Mouse (Mus musculus): ENCODE results near the gene Notum. TPM values are rescaled to one million over a fixed set of nuclear protein-coding genes. Genes with fewer than 3 reads are reported as not detected.

Gene Notum
- total and polyA plus RNA-seq, 2 experiments, result 34.9 to 61.6 TPM

DNA sequence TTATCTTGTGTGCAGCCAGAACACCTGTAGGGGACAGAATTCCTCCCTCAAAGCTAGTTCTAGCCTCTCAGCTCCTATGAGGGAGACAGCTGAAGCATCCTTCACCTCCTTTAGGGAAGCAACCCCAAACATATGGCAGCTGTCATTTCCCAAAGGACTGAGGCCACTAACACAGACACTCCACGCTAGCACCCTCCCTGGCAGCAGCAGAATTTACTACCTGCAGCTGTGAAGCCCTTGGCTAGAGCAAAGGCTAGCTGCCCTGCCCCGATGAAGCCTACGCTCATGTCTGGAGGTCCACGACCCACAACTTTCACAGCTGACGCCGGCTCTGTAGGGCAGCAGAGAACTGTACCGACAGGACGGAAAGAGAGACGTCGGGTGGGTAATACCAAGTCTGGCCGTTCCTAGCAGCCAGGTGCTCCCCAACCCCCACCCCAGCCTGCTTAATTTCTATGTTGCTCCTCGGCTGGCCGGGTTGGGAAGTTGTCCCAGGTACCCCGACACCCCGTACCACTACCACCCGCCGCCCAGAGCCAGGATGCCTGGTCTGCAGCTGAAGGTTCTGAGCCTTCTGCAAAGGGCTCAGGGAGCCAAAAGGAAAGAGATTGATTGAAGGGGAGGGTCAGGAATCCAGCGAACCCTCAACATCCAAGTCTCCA is 17.9 kb downstream of the Notum start:
- 1% methylated on average over 18 of the region's 18 CpGs for WGBS
- Histone ChIP-seq H3K36me3 (ENCODE audit: control insufficient read depth, insufficient read depth, low read length) (no peaks in the 10 kb centered on the region), H3K27ac (replicated peaks; ENCODE audit: insufficient read depth, low read depth, low read length) (no peak overlapping the region), H3K4me1 (ENCODE audit: control insufficient read depth, insufficient read depth, low read length) (peaks cover 5% of the 10 kb centered on the region; the same call in 1 of the 2 replicates), H3K4me3 (ENCODE audit: insufficient read depth, low read depth, low read length) (peak overlapping the region; percentile 32), H3K9ac (ENCODE audit: low read depth, low read length) (peak overlapping the region; percentile 39), H3K27me3 (ENCODE audit: control insufficient read depth, insufficient read depth, low read length) (no peaks in the 10 kb centered on the region), H3K79me2 (ENCODE audit: control insufficient read depth, insufficient read depth, low read length) (no peaks in the 10 kb centered on the region)
- DNase-seq (ENCODE audit: extremely low read depth, low read depth, low spot score), result no peak
- no peak for TF ChIP-seq POLR2A (IDR thresholded peaks at IDR 0.05; ENCODE audit: extremely low read depth, insufficient read depth, low read length)
- TF ChIP-seq CTCF (IDR thresholded peaks at IDR 0.05; ENCODE audit: low read depth, low read length), result no peak

DNA sequence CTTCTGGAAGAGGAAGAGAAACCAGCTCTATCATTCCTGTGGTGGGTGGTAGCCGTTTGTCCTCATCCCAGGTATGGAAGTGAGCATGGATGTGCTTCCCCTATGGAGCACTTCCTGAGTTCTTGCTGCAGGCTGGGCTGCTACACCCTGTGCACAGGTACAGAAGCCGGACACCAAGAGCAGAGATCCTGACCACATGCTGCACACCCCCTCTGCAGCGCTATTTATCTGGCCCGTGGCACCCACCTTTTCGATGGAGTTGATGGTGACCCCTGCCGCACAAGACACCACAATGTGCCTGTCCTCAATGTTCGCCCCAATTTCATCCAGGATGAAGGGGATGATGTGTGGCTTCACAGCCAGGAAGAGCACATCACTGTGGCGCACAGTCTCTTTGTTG is 19.1 kb downstream of the Notum start:
- Histone ChIP-seq H3K4me1 (ENCODE audit: control insufficient read depth, insufficient read depth, low read length) (peaks cover 5% of the 10 kb centered on the region; the same call in 1 of the 2 replicates), H3K9ac (ENCODE audit: low read depth, low read length) (no peak overlapping the region), H3K79me2 (ENCODE audit: control insufficient read depth, insufficient read depth, low read length) (no peaks in the 10 kb centered on the region), H3K4me3 (ENCODE audit: insufficient read depth, low read depth, low read length) (no peak overlapping the region), H3K27ac (replicated peaks; ENCODE audit: insufficient read depth, low read depth, low read length) (no peak overlapping the region), H3K36me3 (ENCODE audit: control insufficient read depth, insufficient read depth, low read length) (no peaks in the 10 kb centered on the region), H3K27me3 (ENCODE audit: control insufficient read depth, insufficient read depth, low read length) (no peaks in the 10 kb centered on the region)
- TF ChIP-seq CTCF (IDR thresholded peaks at IDR 0.05; ENCODE audit: low read depth, low read length) (no peak), POLR2A (IDR thresholded peaks at IDR 0.05; ENCODE audit: extremely low read depth, insufficient read depth, low read length) (no peak)
- no peak for DNase-seq (ENCODE audit: extremely low read depth, low read depth, low spot score)
- WGBS, result 89% methylated on average over 8 of the region's 8 CpGs

GRCm38 (mm10) chr11:120641255-120641654 is 19.7 kb downstream of the Notum start:
- WGBS, result 85% methylated on average over 9 of the region's 9 CpGs
- H3K9ac ChIP-seq (ENCODE audit: low read depth, low read length), result no peak overlapping the region
- H3K27me3 ChIP-seq (ENCODE audit: control insufficient read depth, insufficient read depth, low read length), result no peaks in the 10 kb centered on the region
- H3K4me1 ChIP-seq (ENCODE audit: control insufficient read depth, insufficient read depth, low read length), result peaks cover 5% of the 10 kb centered on the region; the same call in 1 of the 2 replicates
- H3K4me3 ChIP-seq (ENCODE audit: insufficient read depth, low read depth, low read length), result no peak overlapping the region
- H3K36me3 ChIP-seq (ENCODE audit: control insufficient read depth, insufficient read depth, low read length), result no peaks in the 10 kb centered on the region
- DNase-seq (ENCODE audit: extremely low read depth, low read depth, low spot score), result no peak
- no peak overlapping the region for H3K27ac ChIP-seq (replicated peaks; ENCODE audit: insufficient read depth, low read depth, low read length)
- H3K79me2 ChIP-seq (ENCODE audit: control insufficient read depth, insufficient read depth, low read length), result no peaks in the 10 kb centered on the region
- TF ChIP-seq POLR2A (IDR thresholded peaks at IDR 0.05; ENCODE audit: extremely low read depth, insufficient read depth, low read length) (no peak), CTCF (IDR thresholded peaks at IDR 0.05; ENCODE audit: low read depth, low read length) (no peak)

- no peaks in the 10 kb centered on the region for H3K36me3 ChIP-seq (ENCODE audit: control insufficient read depth, insufficient read depth, low read length)
- no peak overlapping the region for H3K4me3 ChIP-seq (ENCODE audit: insufficient read depth, low read depth, low read length)
- H3K4me1 ChIP-seq (ENCODE audit: control insufficient read depth, insufficient read depth, low read length), result peaks cover 15% of the 10 kb centered on the region
- no peak overlapping the region for H3K27ac ChIP-seq (replicated peaks; ENCODE audit: insufficient read depth, low read depth, low read length)
- 91% methylated on average over 5 of the region's 5 CpGs for WGBS
- H3K27me3 ChIP-seq (ENCODE audit: control insufficient read depth, insufficient read depth, low read length), result no peaks in the 10 kb centered on the region
- DNase-seq (ENCODE audit: extremely low read depth, low read depth, low spot score), result no peak
- TF ChIP-seq POLR2A (IDR thresholded peaks at IDR 0.05; ENCODE audit: extremely low read depth, insufficient read depth, low read length), result no peak
- TF ChIP-seq CTCF (IDR thresholded peaks at IDR 0.05; ENCODE audit: low read depth, low read length), result no peak
- peaks cover 4% of the 10 kb centered on the region; the same call in 1 of the 2 replicates for H3K79me2 ChIP-seq (ENCODE audit: control insufficient read depth, insufficient read depth, low read length)
- no peak overlapping the region for H3K9ac ChIP-seq (ENCODE audit: low read depth, low read length)
Measured at GRCm38 (mm10) chr11:120634810-120635209, 26.2 kb downstream of the Notum start.

GRCm38 (mm10) chr11:120633520-120634343 is 27.2 kb downstream of the Notum start, which contains the start of gene Mafg:
Gene Mafg, minus strand, starts transcription at chr11:120633600.
- Histone ChIP-seq H3K9ac (ENCODE audit: low read depth, low read length) (peak within 1 kb of the TSS; percentile 98), H3K27ac (replicated peaks; ENCODE audit: insufficient read depth, low read depth, low read length) (peak within 1 kb of the TSS; percentile 90), H3K36me3 (ENCODE audit: control insufficient read depth, insufficient read depth, low read length) (no peaks in the 10 kb centered on the region), H3K4me1 (ENCODE audit: control insufficient read depth, insufficient read depth, low read length) (peaks cover 22% of the 10 kb centered on the region), H3K27me3 (ENCODE audit: control insufficient read depth, insufficient read depth, low read length) (no peaks in the 10 kb centered on the region), H3K4me3 (ENCODE audit: insufficient read depth, low read depth, low read length) (peak within 1 kb of the TSS; percentile 84), H3K79me2 (ENCODE audit: control insufficient read depth, insufficient read depth, low read length) (peaks cover 6% of the 10 kb centered on the region; the same call in 1 of the 2 replicates)
- 10% methylated on average over 56 of the region's 58 CpGs for WGBS
- TF ChIP-seq CTCF (IDR thresholded peaks at IDR 0.05; ENCODE audit: low read depth, low read length) (no peak), POLR2A (IDR thresholded peaks at IDR 0.05; ENCODE audit: extremely low read depth, insufficient read depth, low read length) (peak; percentile 60; the same call in 1 of the 2 replicates)
- peak; percentile 83 for DNase-seq (ENCODE audit: extremely low read depth, low read depth, low spot score)
